Mouse (Mus musculus) megakaryocyte progenitor cell, adult 5-6 weeks (primary cell): ENCODE results near the gene Try10. TPM values are rescaled to one million over a fixed set of nuclear protein-coding genes. Genes with fewer than 3 reads are reported as not detected.
A peak's percentile ranks its signal among the peaks of the same experiment; 100 is the strongest.
"Not testable (repeated sequence)": the region's sequence is repeated elsewhere in the genome, so short reads cannot be mapped to it uniquely, and the experiment has no call there.

Source experiments
- ATAC-seq: replicated peaks from 2 replicates; pipeline ENCODE4 v1.8.0; 2016; ENCODE audit warnings: mild to moderate bottlenecking, moderate TSS enrichment, inconsistent platforms; ENCODE audit not compliant: poor library complexity
- total RNA-seq, 2 experiments: library from RNA; stranded (forward) in 1 of 2; stranded (reverse) in 1 of 2; fragments of 157-497, 149-512 nt in 1 of 2; fragments of 200-1000 nt in 1 of 2; gene quantifications; 2 replicates each; pipeline versions ENCODE4 v1.2.3 to v1.2.4; 2015 to 2017

Gene Try10
- total RNA-seq (2015), result 0.22 TPM in 1 of 2 replicates, not detected in the other
- total RNA-seq (2017), result not detected in 2 replicates

- no peak for ATAC-seq
Observed at GRCm38 (mm10) chr6:41353932-41354331, at the start of gene Try10. Gene Try10, plus strand, starts transcription at chr6:41354105.

- ATAC-seq, result not testable (repeated sequence)
Observed at GRCm38 (mm10) chr6:41316741-41317140, 37.2 kb upstream of the Try10 start, which contains the start of gene Try5. Gene Try5, minus strand, starts transcription at chr6:41316841.

- peak; percentile 76 for ATAC-seq
Observed at GRCm38 (mm10) chr6:41373772-41374171, 19.9 kb downstream of the Try10 start.

GRCm38 (mm10) chr6:41377578-41377977 lies 23.7 kb downstream of the Try10 start, which contains the start of gene Prss3:
Gene Prss3, minus strand, starts transcription at chr6:41377678.
- ATAC-seq, result not testable (repeated sequence)

GRCm38 (mm10) chr6:41386781-41387180 lies 32.9 kb downstream of the Try10 start:
- peak; percentile 55 for ATAC-seq

GRCm38 (mm10) chr6:41391640-41392039 lies 37.7 kb downstream of the Try10 start:
- not testable (repeated sequence) for ATAC-seq

- not testable (repeated sequence) for ATAC-seq
Observed at GRCm38 (mm10) chr6:41392056-41392455, 38.2 kb downstream of the Try10 start, which contains the start of gene Gm5771. Gene Gm5771, plus strand, starts transcription at chr6:41392356.

Other genes starting within 250 kb of the Try10 start
- gene Try4, start 51.8 kb upstream of the Try10 start, total RNA-seq (2015), result not detected in 2 replicates
- gene Try4, start 51.8 kb upstream of the Try10 start, total RNA-seq (2017), result not detected in 2 replicates
- not detected in 2 replicates for gene Try5, start 37.3 kb upstream of the Try10 start, total RNA-seq (2015)
- not detected in 2 replicates for gene Try5, start 37.3 kb upstream of the Try10 start, total RNA-seq (2017)
- gene Prss3, start 23.6 kb downstream of the Try10 start, total RNA-seq (2015), result not detected in 2 replicates
- gene Prss3, start 23.6 kb downstream of the Try10 start, total RNA-seq (2017), result not detected in 2 replicates
- not detected in 2 replicates for gene Gm5771, start 38.3 kb downstream of the Try10 start, total RNA-seq (2015)
- gene Gm5771, start 38.3 kb downstream of the Try10 start, total RNA-seq (2017), result not detected in 2 replicates
- not detected in 2 replicates for gene Gm10334, start 92.0 kb downstream of the Try10 start, total RNA-seq (2015)
- gene Gm10334, start 92.0 kb downstream of the Try10 start, total RNA-seq (2017), result not detected in 2 replicates
- not detected in 2 replicates for gene Prss1, start 104.8 kb downstream of the Try10 start, total RNA-seq (2015)
- not detected in 2 replicates for gene Prss1, start 104.8 kb downstream of the Try10 start, total RNA-seq (2017)
- gene Prss2, start 167.7 kb downstream of the Try10 start, total RNA-seq (2015), result not detected in 2 replicates
- not detected in 2 replicates for gene Prss2, start 167.7 kb downstream of the Try10 start, total RNA-seq (2017)